Mouse (Mus musculus) CH12.LX (cell line): ENCODE results near the gene Cacul1.

Source experiments
- CTCF ChIP-seq, 2 experiments: IDR thresholded peaks in 1 of 2; conservative IDR thresholded peaks in 1 of 2; 2 replicates each; pipeline ENCODE4 v1.5.1; 2011 to 2012; ENCODE audit warnings: low read depth in 2 of 2, low read length in 2 of 2, improper control_type of control experiment in 1 of 2, inconsistent platforms in 1 of 2, mild to moderate bottlenecking in 1 of 2, moderate library complexity in 1 of 2
- MAZ ChIP-seq: IDR thresholded peaks from 2 replicates; pipeline ENCODE4 v1.6.1; 2012; ENCODE audit warnings: low read depth, mild to moderate bottlenecking, inconsistent platforms, low read length, improper control_type of control experiment, moderate library complexity
- ZNF384 ChIP-seq: IDR thresholded peaks from 2 replicates; pipeline ENCODE4 v1.6.1; 2012; ENCODE audit warnings: low read depth, low read length, improper control_type of control experiment, inconsistent platforms

DNA sequence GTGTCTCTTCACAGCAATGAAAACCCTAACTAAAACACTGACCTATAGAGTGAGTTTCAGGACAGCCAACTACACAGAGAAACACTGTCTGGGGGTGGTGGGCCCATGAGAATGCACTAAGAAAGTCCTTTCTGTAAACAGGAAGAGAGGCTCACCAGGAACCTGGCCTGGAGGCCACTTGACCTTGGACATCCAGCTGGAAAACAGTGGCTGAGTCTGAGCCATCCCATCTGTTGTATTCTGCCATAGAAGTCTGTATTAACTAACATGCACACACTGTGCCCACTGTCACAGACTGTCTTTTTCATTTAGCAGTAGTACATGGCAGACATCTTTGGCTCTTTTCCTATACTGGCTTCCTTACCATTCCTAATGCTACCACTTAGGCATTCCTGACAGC, 80.6 kb downstream of the Cacul1 start:
- TF ChIP-seq ZNF384, result no peak
- TF ChIP-seq MAZ, result no peak
- no peak for TF ChIP-seq CTCF (conservative IDR thresholded peaks at IDR 0.05 in 1 of 2, IDR thresholded peaks at IDR 0.05 in 1 of 2; ENCODE audit: low read depth in 2 of 2, low read length in 2 of 2)
